Mouse (Mus musculus) heart, postnatal 0 days (tissue): Measurements from ENCODE around the gene Ush2a. TPM values are rescaled to one million over a fixed set of nuclear protein-coding genes. Genes with fewer than 3 reads are reported as not detected.
A peak's percentile ranks its signal among the peaks of the same experiment; 100 is the strongest.

ENCODE experiments used
- ATAC-seq: fragments of 200-750 bp; cut with Nextera tagmentation; 2 replicates; pipeline ENCODE4 v1.8.0; 2017; ENCODE audit warnings: low read depth, moderate number of reproducible peaks, moderate library complexity; ENCODE audit not compliant: insufficient read depth
- DNase-seq: peaks from one replicate; pipeline ENCODE4 v3.0.0-alpha.2; 2016; ENCODE audit warnings: low spot score
- H3K27ac ChIP-seq: fragments of 300-500 bp; sonication (generic); 2 replicates; pipeline ENCODE4 v1.5.1; 2014; ENCODE audit warnings: low read depth, mild to moderate bottlenecking
- H3K27me3 ChIP-seq: fragments of 300-500 bp; sonication (generic); 2 replicates; pipeline ENCODE4 v1.6.1; 2014; ENCODE audit warnings: low read length, mixed read lengths; ENCODE audit not compliant: control insufficient read depth, insufficient read depth
- H3K36me3 ChIP-seq: fragments of 300-500 bp; sonication (generic); replicated peaks from 2 replicates; pipeline ENCODE4 v1.6.1; 2014; ENCODE audit warnings: low read length, mixed read lengths; ENCODE audit not compliant: control insufficient read depth, insufficient read depth
- H3K4me1 ChIP-seq: fragments of 300-500 bp; sonication (generic); 2 replicates; pipeline ENCODE4 v1.6.1; 2014; ENCODE audit warnings: antibody characterized with exemption; ENCODE audit not compliant: control insufficient read depth, insufficient read depth
- H3K4me2 ChIP-seq: fragments of 300-500 bp; sonication (generic); 2 replicates; pipeline ENCODE4 v1.6.1; 2014; ENCODE audit warnings: low read depth, mild to moderate bottlenecking, low read length, moderate library complexity
- H3K4me3 ChIP-seq: fragments of 300-500 bp; sonication (generic); 2 replicates; pipeline ENCODE4 v1.5.1; 2014; ENCODE audit warnings: low read depth, low read length
- H3K9ac ChIP-seq: fragments of 300-500 bp; sonication (generic); replicated peaks from 2 replicates; pipeline ENCODE4 v1.6.1; 2014; ENCODE audit warnings: low read depth, low read length, mixed read lengths
- H3K9me3 ChIP-seq: fragments of 300-500 bp; sonication (generic); replicated peaks from 2 replicates; pipeline ENCODE4 v1.6.1; 2016; ENCODE audit warnings: low read length; ENCODE audit not compliant: control insufficient read depth
- CTCF ChIP-seq: IDR thresholded peaks from 2 replicates; pipeline ENCODE4 v1.5.1; 2016; ENCODE audit warnings: antibody characterized with exemption, control low read depth, low read depth
- EP300 ChIP-seq: IDR thresholded peaks from 2 replicates; pipeline ENCODE4 v1.6.1; 2016; ENCODE audit warnings: antibody characterized with exemption, low read depth
- WGBS: fragments of 180-500 bp; shearing (Covaris S2); extraction: QIAGEN DNeasy Blood & Tissue Kit; methylation state at CpG from one replicate; pipeline ENCODE4 v1.1.7; 2014; 5-methylcytosine and 5-hydroxymethylcytosine counted together
- polyA plus RNA-seq: library from polyadenylated mRNA; unstranded; fragments of >200 nt; fragmentation: Nextera tagmentation; extraction: Ambion mirVana; gene quantifications from 2 replicates; pipeline ENCODE4 v1.2.1, GENCODE M21; 2015
- total RNA-seq: library from RNA; depleted of rRNA; stranded (reverse); fragments of >200 nt; gene quantifications from 2 replicates; pipeline ENCODE4 v1.2.3, GENCODE M21; 2014; ENCODE audit warnings: low replicate concordance

Ush2a gene
- total and polyA plus RNA-seq, 2 experiments from 2014 or later, result 0.11 TPM; not detected in 1

DNA sequence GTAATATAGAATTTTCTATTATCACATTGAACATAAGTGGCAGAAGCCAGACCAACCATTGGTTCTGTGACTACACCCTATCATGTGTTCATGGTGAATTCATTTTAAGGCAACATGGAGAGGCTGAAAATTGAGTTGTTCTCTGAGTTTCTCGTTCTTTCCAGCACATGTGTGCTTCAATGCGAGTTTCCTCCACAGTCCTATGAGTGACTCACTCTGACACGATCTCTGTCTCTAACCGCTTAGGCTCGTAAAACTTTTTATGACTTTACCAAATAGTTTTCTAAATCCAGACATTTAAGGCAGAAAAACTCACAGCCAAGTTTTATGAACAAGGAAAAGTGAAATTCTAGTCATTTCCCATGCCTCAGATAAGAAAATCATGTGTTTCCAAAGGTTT, 597.9 kb downstream of the Ush2a start:
- ATAC-seq, result no peak
- Histone ChIP-seq H3K4me2 (no peak overlapping the region), H3K9ac (no peak overlapping the region), H3K36me3 (no peaks in the 10 kb centered on the region), H3K4me1 (no peaks in the 10 kb centered on the region), H3K4me3 (no peak overlapping the region), H3K9me3 (no peaks in the 10 kb centered on the region), H3K27me3 (no peaks in the 10 kb centered on the region), H3K27ac (no peak overlapping the region)
- TF ChIP-seq EP300, result no peak
- no peak for TF ChIP-seq CTCF
- 85% methylated on average over 5 of the region's 5 CpGs for WGBS
- DNase-seq, result no peak

DNA sequence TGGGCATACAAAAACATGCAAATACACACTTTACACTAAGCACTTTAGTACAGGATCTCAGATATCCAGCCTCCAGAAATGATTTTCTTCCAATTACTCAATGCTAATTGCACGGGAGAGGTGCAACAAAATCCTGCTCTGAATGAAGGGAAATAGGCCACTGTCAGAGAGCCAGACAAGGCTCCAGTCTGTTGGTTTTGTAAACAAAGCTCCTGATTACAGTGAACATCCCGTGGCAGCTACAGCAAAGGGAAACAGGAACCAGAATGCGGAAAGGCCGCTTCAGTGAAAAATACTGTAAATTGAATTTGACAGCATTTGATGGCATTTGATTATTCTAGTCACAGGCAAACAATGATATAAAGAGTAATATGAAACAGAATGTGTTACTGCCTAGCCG, 604.1 kb downstream of the Ush2a start:
- H3K4me3 ChIP-seq, result 0 out of 2 replicates have a peak overlapping the region, but pooled peaks have one; percentile 5
- 54% methylated on average over 5 of the region's 5 CpGs for WGBS
- ATAC-seq (no peak), DNase-seq (peak; percentile 21)
- TF ChIP-seq CTCF, result no peak
- no peak for TF ChIP-seq EP300
- no peaks in the 10 kb centered on the region for H3K4me1 ChIP-seq
- no peak overlapping the region for H3K27ac ChIP-seq
- no peaks in the 10 kb centered on the region for H3K36me3 ChIP-seq
- H3K4me2 ChIP-seq, result peak overlapping the region; percentile 48
- H3K27me3 ChIP-seq, result no peaks in the 10 kb centered on the region
- H3K9ac ChIP-seq, result no peak overlapping the region
- H3K9me3 ChIP-seq, result no peaks in the 10 kb centered on the region

DNA sequence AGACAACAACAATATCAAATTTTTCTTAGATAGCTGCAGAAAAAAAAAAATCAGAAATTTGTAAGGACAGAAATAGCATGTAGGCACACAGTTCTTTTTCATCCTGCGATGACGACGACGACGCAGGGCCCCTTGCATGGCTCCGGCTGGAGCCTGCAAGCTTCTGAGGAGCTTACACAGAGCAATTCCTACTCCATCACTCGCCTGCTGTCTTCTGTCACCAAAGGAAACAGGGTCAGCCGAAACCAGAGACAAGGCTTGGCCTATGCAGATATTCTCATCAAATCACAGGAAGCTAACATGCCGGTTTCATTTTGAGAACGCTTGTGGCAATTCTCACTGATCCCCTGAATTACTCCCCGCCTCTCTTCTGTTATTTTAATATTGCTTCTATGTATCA, 604.7 kb downstream of the Ush2a start:
- no peak for ATAC-seq
- Histone ChIP-seq H3K9me3 (no peaks in the 10 kb centered on the region), H3K36me3 (no peaks in the 10 kb centered on the region), H3K4me2 (peak overlapping the region; percentile 48), H3K9ac (no peak overlapping the region), H3K4me1 (no peaks in the 10 kb centered on the region), H3K27ac (no peak overlapping the region), H3K27me3 (no peaks in the 10 kb centered on the region), H3K4me3 (peak overlapping the region; percentile 5; the same call in 1 of the 2 replicates)
- WGBS, result 39% methylated on average over 11 of the region's 11 CpGs
- peak; percentile 7 for DNase-seq
- no peak for TF ChIP-seq CTCF
- no peak for TF ChIP-seq EP300

DNA sequence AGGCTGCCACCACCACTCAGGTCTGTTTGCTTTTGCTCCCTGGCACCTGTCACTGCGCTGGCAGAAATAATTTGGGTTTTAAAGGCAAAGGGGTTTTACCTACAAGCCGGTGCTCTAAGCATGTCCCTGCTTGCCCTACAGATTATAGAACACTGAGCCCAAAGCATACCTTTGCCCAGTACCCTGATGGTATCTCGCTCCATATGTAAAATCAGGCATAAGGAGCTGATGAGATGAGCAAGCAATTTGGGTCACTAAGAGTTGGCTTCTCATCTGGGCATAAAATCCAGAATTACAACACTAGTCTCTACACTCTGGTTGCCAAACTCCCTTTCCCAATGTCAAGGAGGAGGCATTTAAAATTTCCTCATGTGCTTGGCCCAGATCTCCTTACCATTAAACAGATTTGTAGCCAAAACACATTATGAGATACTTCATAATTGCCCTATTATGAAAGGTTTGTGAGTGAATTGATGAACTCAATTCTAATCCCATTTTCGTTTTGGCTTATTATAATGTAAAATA, 616.8 kb downstream of the Ush2a start:
- H3K27me3 ChIP-seq, result no peaks in the 10 kb centered on the region
- H3K4me3 ChIP-seq, result no peak overlapping the region
- no peaks in the 10 kb centered on the region for H3K9me3 ChIP-seq
- H3K4me1 ChIP-seq, result no peaks in the 10 kb centered on the region
- DNase-seq (no peak), ATAC-seq (no peak)
- H3K27ac ChIP-seq, result no peak overlapping the region
- no peaks in the 10 kb centered on the region for H3K36me3 ChIP-seq
- WGBS, result 80% methylated on average over 4 of the region's 4 CpGs
- H3K9ac ChIP-seq, result no peak overlapping the region
- TF ChIP-seq CTCF, result no peak
- no peak for TF ChIP-seq EP300
- no peak overlapping the region for H3K4me2 ChIP-seq

DNA sequence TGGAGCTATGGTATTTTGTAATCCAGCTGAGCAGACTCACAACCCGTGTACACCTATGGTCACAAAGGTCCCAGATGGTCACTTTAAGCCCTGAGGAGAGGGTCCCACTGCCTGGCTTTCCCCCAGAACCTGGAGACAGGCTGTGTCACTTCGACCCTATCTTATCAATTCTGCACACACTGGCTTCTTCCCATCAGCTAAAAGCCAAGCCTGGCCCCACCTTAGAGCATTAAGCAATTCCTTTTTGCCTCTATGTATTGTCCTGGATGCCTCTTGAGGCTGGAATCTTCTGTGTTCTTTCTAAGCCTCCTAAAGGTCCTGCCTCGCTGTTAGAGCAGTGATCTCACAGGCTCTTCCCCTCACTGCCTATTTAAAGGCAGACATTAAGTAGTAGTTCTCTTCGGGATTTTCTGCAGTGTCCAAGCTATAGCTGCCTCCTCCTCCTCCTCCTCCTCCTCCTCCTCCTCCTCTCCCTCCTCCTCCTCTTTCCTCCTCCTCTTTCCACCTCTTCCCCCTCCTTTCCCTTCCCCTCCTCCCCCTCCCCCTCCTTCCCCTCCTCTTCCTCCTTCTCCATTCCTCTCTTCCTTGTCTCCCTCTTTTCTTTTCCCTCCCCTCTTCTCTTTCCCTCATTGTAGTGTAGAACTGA, 635.2 kb downstream of the Ush2a start:
- Histone ChIP-seq H3K4me2 (no peak overlapping the region), H3K9ac (no peak overlapping the region), H3K27me3 (no peaks in the 10 kb centered on the region), H3K4me1 (no peaks in the 10 kb centered on the region), H3K36me3 (no peaks in the 10 kb centered on the region), H3K27ac (no peak overlapping the region), H3K9me3 (no peaks in the 10 kb centered on the region), H3K4me3 (no peak overlapping the region)
- WGBS, result 15% methylated on average over 4 of the region's 4 CpGs
- DNase-seq, result no peak
- TF ChIP-seq CTCF (no peak), EP300 (no peak)
- ATAC-seq, result no peak

DNA sequence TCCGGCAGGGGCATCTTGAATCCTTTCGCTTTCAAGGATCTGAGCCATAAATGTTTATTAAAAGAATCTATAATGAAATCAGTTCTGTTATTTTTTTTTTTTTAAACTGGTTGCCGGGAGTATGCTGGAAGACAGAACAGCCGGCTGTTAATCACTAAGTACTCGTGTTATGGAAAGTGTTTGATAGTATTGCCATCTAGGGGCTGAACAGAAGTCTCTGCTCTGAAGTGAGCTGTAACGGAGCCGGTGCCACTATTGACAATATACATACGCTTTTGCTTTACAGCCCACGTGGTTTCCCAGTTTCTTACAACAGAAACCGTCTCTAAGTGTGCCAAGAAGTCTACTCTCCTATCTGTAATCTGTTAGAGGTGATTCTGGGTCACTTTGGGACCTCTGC, 642.3 kb downstream of the Ush2a start:
- DNase-seq (peak; percentile 54), ATAC-seq (no peak)
- H3K4me3 ChIP-seq, result no peak overlapping the region
- no peaks in the 10 kb centered on the region for H3K27me3 ChIP-seq
- H3K9me3 ChIP-seq, result no peaks in the 10 kb centered on the region
- TF ChIP-seq CTCF, result peak; percentile 45; the same call in 1 of the 2 replicates
- no peak for TF ChIP-seq EP300
- H3K4me2 ChIP-seq, result no peak overlapping the region
- no peak overlapping the region for H3K27ac ChIP-seq
- no peak overlapping the region for H3K9ac ChIP-seq
- no peaks in the 10 kb centered on the region for H3K4me1 ChIP-seq
- 28% methylated on average over 10 of the region's 10 CpGs for WGBS
- H3K36me3 ChIP-seq, result no peaks in the 10 kb centered on the region
